Mouse (Mus musculus) testis, postnatal 14 days (tissue): ENCODE data around the gene Zfp451.
"Not testable (repeated sequence)": the region's sequence is repeated elsewhere in the genome, so short reads cannot be mapped to it uniquely, and the experiment has no call there.

Experiments used
- DNase-seq: peaks from one replicate; pipeline ENCODE4 v3.0.0; 2021; ENCODE audit warnings: low spot score

The Zfp451 gene

DNA sequence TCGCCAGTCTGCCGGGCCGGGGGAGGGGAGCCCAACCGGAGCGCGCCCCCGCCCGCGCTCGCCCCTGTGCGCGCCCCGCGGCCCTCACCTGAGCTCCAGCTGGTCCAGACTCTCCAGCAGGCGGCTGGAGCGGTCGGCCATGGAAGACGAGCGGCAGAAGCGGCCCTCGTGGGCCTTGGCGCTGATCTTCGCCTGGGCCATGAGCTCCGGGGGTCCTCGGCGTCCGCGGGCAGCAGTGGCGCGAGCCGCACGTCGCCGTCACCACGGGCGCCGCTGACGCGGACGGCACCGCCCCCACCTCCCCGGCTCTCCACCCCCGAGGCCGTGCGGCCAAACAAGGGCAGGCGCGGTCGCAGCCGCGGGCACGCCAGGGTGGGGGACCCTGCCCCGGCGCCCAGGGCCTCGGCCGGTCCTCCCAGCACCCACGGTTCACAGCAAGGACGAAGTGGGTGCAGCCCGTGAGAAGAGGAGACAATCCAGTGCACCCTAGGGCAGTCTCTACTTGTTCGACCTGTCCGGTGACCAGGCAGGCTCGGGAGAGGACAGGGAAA, 56.8 kb downstream of the Zfp451 start, which contains the start of gene Bag2:
TSS of gene Bag2 (minus strand) at position 305 of the 551 bp plus-strand sequence.
- DNase-seq = peak; percentile 72

DNA sequence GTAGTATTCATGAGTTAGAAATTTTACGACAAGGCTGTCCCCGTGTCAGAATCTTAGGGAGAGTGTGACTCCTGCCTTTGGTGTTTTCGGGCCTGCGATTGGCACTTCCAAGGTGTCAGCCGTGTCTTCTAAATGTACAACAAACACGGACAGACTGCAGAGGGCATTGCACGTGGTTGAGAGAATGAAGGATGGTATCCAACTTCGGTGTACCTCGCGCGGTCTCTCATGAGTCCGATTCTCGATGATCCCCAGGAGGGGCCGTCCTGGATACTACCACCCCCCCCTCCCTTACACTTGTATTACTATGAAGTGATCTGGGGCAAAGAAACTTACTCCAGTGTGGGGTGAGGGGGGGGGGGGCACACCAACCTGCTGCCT, 57.4 kb downstream of the Zfp451 start:
- no peak for DNase-seq

DNA sequence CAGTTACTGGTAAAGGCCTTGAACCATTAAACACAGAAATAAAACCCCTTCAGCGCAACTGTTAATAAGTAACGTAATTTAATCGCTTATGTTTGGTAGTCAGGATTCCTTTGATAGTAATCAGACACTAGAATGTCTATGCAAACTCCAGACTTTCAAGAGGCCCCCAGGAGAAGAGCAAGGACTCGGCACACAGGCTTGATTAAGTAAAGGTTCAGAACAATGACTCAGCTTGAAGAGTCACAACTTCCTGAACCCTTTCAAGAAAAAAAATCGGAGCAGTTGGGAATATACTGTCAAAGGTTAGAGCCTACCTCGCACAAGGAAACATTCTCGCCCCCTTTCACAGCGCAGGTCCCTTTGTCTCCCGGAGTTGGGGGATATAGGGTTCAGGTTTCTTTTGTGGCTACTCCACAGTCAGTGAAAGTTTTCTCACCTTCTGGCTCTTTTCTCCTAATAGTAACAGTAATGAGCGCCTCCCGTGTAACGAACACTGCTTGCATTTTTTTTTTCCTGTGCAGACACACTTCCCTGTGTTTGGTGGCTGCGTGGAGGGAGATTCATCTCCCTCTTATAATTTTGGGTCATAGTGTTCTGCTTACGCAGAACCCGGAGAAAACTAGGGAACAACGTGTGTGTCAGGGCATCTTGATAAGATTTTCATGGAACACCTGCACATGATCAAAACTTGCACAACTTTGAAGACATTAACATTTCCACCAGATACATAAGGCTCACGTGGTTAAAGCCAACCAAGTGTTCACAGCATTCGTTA, 58.0 kb downstream of the Zfp451 start:
- no peak for DNase-seq

DNA sequence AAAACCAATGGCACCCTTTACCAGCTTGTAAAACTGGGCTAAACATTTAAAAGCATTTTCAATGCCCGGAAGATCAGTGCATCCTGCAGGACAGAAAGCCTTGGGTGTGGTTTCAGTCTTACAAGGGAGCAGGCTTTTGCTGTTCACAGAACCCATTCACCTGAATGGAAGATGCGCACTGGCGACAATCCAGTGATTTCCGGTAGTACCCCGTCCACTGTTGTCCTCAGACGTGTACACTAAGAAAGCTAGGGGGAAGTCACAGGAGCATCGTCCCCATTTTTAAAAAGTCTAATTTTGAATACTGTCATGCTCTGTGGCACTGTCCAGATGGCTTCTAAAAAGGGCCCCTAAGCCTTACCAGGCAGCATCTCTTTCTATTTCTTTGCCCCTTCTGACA, 58.6 kb downstream of the Zfp451 start:
- DNase-seq = no peak

DNA sequence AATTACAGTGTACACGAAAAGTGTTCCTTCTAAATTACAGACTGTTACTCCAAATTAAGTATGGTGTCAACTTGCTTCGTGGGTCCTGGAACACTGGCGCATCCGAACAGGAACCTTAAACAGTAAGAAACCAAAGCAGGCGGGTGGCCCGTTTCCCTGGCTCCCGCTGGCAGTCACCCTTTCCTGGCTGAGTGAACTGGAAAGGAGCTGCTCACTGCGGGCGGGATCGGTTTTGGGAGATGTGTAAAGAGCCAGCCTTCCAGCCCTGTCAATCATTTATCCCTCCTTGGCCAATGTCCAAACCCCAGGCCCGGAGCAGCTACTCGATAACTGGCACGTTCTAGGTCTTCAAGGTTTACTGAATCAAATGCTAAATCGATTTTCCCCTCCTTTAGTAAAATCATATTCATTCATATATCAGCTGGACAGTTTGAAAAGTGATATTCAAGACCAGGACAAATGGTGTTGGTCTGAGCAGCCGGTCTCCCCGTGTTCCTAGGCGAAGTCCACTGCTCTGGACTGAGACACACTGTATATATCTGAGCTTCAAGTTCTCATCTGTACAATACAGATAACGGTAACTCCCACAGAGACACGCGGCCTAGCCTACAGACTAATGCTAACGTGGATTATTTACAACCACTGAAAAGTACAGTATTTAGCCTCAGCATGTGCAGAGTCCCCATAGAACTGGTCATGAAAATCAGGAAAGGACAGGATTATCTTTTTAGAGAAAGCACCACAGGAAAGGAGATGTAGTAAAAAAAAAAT, 59.2 kb downstream of the Zfp451 start:
- DNase-seq = no peak

DNA sequence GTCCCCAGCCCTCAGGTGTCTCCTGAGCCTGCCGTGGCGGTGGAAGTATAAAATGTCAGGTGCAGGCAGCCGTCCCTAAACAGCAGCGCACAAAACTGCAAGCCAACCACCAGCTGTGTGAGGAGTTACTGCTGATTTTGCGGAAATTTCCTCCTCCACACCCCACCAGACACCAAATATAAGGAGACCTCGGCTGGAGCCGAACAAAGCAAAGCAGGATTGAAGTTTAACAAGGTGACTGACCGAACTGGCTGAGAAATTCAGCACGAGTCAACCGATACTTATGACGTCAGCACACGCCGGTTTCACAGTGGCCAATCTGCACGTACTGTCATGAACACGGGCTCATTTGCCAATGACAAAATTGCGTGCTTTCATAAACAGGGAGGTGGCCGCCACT, 60.3 kb downstream of the Zfp451 start:
- DNase-seq = no peak

DNA sequence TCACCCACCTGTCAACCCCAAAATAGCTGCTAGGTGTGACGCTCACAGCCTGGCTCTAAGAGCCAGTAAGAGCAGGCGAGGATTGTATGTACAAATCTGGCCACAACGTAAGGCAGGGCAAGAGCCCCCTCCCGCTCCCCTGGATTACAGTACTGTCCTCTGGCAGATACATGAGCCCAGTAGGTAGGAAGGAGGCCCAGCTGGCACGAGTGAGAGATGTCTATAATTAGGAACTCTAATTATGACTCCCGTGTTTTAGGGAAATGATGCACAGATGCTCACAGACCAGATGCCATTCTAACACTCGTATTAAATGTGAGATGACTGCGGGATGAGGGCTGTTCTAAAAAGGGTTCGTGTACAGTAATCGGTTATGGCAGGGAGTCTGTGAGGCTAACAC, 63.1 kb downstream of the Zfp451 start:
- no peak for DNase-seq

DNA sequence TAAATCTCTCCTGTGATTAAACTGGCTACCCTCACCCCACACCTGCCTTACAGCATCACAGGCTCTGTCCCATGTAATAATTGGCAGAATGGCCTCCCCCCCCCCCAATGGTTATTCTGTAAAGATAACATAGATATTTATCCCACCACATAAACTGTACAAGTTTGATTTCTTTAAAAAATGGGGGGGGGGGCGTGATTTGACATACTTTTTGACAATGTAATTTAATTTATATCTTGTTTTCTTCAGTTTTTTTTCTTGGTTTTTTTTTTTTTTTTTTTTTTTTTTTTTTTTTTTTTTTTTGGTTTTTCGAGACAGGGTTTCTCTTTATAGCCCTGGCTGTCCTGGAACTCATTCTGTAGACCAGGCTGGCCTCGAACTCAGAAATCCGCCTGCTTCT, 64.7 kb downstream of the Zfp451 start:
- not testable (repeated sequence) for DNase-seq

DNA sequence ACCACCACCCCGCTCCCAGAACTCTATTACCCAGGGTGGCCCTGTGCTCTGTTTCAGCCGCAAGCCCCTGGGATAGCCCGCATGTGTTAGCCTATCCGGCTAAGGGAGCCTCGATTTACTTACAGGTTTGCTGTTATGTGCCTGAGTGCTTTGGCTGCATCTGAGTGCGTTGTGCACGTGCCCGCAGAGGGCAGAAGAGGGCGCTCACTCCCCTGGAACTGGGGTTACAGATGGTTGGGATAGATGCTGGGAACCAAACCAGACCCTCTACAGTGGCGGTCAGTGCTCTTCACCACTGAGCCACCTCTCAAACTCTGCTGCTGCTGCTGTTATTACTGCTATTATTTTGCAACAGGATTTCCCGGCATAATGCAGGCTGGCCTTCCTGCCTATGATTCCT, 65.3 kb downstream of the Zfp451 start:
- no peak for DNase-seq

DNA sequence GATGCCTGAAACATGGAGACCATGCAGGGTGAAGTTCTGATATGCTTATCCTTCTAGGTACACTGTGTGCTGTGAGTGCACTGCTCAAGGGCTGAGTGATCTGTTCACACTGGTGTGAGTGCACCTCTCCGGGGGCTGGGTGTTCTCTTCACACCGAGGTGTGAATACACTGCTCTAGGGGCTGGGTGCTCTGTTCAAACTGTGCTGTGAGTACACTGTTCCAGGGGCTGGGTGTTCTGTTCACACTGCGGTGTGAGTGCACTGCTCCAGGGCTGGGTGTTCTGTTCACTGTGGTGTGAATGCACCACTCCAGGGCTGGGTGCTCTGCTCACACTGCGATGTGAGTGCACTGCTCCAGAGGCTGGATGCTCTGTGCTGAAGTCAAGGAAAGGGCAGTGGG, 68.5 kb downstream of the Zfp451 start:
- DNase-seq = no peak

DNA sequence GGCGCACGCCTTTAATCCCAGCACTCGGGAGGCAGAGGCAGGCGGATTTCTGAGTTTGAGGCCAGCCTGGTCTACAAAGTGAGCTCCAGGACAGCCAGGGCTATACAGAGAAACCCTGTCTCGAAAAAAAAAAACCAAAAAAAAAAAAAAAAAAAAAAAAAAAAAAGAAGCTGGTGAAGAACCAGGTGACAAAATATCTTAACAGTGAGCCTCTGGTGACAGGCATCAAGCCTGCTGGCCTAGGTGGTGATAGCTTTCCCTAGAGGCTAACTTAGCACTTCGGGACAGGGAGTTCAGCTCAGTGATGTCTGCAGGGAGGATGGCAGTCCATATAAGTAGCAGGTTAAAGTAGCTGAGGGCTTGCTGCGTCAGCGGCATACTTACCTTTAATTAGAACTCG, 69.6 kb downstream of the Zfp451 start:
- DNase-seq = not testable (repeated sequence)

DNA sequence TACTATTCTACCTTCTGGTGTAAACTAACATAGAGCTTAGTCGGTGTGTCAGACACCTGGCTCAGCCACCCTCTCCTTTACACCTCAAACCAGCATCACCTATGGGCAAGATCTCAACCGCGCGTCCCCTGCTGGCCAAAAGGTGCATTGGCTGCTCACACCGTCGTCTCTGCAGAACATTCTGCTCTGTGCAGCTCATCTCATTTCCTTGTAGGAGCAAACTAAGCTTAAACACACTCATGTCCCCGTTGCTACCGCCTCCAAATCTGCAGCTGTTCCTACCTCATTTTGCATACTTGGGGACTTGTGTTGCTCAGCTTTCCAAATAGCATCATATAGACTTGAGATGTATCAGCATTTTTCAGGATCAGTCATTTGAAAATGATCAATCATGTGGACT, 71.5 kb downstream of the Zfp451 start:
- DNase-seq = no peak

DNA sequence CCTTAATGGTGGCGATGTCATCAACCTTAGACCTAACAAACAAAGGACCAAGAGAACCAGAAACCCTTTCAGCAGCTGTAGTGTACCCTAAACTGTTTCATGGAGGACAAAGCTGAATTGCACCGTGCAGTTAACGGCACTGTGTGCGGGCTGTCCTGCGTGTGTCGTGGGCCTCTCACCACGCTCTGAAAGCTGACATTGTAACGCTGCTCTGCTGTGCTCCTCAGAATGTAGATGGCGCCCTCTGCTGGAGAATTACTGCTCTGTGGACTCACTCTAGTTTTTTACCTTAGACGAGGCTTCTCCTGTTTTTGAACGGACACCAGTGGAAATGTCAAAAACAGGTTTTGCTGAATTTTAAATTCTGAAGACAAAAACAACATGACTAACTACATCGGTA, 75.1 kb downstream of the Zfp451 start:
- no peak for DNase-seq

DNA sequence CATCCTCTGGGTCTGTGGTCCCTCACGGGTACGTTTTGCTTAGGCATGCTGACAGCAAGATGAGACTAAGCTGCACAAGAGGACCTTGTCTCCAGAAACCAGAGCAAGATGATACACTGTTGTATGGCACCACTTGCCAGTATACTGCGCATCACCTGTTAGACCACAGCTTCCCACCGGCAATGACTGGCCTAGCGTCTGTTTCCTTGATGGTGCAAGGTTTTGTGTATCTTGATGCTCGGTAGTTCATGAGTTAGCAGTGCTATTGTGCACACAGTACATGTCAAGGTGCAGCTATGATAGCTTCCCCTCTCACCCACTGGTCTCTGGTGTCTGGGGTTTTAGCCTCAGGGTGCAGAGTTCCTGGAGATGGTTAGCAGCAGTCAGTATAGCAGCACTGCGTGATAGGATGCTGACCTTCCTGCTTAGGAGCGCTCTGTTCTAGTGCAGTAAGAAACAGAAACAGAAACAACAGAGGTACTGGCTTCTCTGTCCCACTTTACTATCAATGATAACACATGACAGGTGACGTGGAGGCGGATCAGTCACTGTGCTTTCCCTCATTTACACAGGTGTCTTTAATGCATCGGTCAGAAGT, 75.6 kb downstream of the Zfp451 start:
- no peak for DNase-seq

DNA sequence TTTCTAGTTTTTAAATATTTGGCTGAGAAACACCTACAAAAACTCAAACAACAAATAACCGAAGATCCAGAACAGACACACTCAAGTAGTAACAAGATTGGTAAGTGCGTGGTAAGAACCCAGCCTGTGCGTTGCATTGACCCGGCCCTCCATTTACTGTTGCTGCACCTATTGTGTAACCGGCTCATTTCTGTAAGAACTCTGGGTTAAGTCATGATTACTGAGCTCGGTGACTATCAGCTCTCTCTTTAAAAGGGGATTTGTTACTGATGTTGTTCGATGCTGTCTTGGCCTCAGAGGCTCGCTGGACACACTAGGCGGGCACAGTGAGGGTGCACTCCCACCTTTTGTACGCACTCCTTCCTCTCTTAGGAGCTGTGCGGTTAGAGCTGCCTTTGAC, 76.1 kb downstream of the Zfp451 start:
- DNase-seq = no peak

DNA sequence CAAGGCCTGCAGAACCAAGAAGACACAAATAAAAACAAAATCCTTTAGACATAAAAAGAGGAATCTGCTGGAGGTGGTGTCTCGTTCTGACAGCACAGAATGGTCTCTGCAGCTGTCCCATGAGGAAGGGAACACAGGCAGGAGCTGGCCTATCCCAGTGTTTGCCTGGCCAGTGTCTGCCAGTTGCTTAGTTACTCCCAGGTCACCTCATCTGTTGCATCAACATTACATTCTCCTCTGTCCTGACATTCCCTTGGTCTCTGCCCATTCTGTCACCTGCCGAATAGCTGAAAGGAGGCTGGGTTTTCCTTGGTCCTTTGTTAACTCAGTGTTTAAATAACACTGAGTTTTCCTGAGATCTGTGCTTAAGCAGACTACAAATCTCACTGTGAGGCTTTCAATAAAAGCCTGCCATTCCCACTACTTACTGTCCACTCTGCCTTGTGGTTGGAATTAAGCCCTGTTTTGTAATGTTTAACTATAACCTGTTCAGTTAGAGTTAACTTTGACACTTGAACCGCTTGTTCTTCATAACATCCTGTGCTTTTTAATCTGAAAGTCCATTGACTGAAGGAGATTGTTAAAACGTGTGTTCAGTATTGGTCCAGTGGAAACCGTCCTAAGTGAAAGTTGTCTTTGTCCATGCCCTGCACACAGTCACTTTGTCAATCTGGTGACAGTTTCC, 80.3 kb downstream of the Zfp451 start:
- no peak for DNase-seq

DNA sequence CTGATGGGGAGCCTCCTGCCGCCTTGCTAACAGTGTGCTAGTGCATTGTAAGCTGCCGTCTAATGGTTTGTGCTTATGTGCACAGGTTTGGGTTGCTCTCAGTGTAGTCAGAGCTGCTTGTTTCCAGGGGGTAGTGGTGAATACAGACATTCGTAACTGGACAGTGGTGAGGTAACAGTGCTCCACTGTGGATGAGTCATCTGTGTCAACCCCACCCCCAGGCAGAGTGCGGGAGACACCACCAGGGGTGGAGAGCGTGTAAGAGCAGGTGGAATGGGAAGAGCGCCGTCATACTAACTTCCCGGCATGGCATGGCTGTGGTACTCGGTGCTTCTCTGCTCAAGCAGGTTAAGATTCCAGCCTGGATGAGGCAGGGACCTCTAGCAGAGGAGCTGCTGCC, 81.4 kb downstream of the Zfp451 start:
- no peak for DNase-seq

DNA sequence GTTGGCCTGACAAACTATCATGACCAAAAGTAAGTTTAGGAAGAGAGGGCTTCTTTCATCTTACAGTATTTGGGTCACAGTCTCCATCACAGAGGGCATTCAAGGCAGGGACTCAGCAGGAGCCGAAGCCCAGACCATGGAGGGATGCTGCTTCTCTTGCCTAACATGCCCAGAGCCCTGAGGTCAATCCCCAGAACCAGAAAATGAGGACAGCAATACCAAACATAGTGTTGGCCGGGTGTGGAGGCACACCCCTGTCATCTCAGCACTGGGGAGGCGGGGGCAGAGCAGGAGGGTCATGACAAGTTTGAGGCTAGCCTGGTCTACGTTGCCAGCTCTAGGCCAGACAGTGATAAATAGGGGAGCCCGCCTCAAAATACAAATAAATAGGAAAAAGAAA, 89.3 kb downstream of the Zfp451 start:
- DNase-seq = no peak

DNA sequence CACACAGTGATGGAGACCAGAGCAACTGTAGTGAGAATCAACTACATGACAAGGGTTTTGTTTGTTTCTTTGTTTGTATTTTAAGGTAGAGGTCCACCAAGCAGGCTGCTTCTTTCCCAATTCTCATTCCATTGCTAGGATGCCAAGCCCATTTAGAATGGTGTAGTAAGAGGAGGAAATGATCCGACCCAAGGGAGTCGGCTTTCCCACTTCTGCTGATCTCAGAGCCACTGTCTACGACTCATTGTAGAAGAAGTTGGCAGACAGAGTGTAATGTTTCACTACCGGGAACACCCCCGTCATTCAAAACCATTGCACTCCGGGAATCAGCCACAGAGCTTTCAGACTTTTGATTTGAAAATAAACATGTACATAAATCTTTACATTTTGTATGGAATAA, 89.9 kb downstream of the Zfp451 start:
- DNase-seq = no peak

DNA sequence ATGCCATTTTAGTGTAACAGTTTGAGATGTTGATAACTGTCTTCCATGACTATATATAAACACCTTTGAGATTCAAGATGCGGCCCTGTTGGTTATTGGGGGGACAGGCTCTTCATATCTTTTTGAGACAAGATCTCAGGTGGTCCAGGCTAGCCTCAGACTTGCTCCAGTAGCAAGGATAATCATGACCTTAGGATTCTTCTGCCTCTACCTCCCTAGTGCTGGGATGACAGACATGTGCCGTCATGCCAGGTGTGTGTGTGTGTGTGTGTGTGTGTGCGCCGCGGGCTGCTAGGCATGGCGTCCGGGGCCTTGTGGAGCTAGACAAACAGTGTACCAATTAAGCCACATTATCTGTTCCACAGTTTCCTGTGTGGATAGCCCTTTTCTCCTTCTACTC, 93.4 kb downstream of the Zfp451 start:
- DNase-seq = no peak

DNA sequence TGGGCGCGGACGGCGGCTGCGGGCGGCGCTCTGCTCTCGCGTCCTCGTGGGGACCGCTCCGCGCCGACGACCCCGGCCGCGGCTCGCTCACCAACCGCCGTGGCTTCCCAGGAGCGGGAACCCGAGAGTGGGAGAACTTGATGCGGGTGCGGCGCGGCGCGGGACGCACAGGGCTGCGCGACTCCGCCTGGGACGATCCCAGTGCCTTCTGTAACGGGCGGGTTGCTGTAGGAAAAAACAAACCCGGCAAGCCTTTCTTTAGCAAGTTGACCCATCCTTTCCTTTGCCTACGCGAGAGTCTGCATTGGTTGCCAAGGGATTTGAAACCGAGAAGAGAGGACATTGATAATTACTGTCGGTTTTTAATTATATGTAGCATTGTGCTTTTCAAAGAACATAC, 94.2 kb downstream of the Zfp451 start:
- DNase-seq = no peak

DNA sequence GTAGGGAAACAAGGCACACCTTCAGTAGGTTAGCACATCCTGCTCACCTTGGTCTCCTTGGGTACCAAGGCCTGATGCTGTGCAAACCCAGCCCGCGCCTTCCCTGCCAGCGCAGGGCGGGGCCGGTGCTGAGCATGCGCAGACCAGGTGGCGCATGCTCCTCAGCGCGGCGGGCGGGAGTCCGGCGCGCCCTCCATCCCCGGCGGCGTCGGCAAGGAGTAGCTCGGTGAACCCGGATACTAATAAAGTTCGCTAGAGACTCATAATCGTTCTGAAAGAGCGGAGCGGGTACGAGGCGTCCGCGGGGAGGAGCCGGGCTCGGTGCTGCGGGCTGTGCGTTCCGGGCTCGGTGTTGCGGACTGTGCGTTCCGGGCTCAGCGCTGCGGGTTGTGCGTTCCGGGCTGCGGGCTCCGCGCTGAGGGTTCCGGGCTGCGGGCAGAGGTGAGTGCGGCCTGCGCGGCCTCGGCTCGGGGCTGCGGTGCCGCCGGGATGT, 94.6 kb downstream of the Zfp451 start, which contains the start of gene Rab23:
TSS of gene Rab23 (plus strand) at position 155 of the 493 bp plus-strand sequence.
- peak; percentile 87 for DNase-seq
